Comparison of ENCODE assay signal across 9 mouse cellular contexts in the genomic region with DNA sequence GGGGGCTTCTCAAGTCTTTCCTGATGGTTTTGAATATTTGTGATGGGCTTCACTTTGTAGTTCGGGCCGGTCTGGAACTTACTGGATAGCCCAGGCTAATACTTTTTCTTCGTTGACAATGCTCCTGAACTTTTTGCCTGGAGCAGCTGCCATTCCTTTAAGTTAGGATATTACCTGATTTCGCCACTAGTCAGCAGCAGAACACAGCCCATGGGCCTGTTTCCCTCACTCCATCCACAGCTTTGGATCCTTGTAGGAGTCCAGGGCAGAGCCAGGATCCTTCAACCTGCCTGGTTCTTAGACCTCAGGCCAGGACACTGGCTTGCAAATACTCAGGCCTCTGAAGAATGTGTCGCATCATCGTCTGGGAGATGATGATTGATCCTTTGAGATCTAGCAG.
DNase-seq lines count a peak whose midpoint lies in the region; ATAC-seq lines count a peak whose summit lies in the region.
"Had no signal": no experiment of that assay in that cellular context is flagged by ENCODE, and none has a peak within 500 bp of the region (broad histone marks: within the 10 kb centered on the region; RNA-seq: fewer than 3 reads in every experiment).

No protein-coding gene starts in this region.

- no peak overlapping the region for H3K4me3 ChIP-seq in hindbrain, embryonic 16.5 days (ENCODE audit: low read length)
- H3K4me3 ChIP-seq in midbrain, embryonic 16.5 days (ENCODE audit: low read depth, low read length), result no peak overlapping the region
- H3K4me3 ChIP-seq: limb, embryonic 15.5 days had no signal

- peak; percentile 82; the same call in 1 of the 2 replicates for ATAC-seq in hindbrain, embryonic 16.5 days
- peak; percentile 82 for ATAC-seq in midbrain, embryonic 16.5 days

- H3K9ac ChIP-seq in hindbrain, embryonic 16.5 days (ENCODE audit: low read depth, low read length), result no peak overlapping the region
- no peak overlapping the region for H3K9ac ChIP-seq in midbrain, embryonic 16.5 days (ENCODE audit: low read depth, low read length)
- H3K9ac ChIP-seq: limb, embryonic 15.5 days had no signal

- no peaks in the 10 kb centered on the region for H3K4me1 ChIP-seq in hindbrain, embryonic 16.5 days (ENCODE audit: control insufficient read depth, insufficient read depth, low read depth, low read length)
- H3K4me1 ChIP-seq in midbrain, embryonic 16.5 days (ENCODE audit: control insufficient read depth, insufficient read depth, low read length), result no peaks in the 10 kb centered on the region
- H3K4me1 ChIP-seq: limb, embryonic 15.5 days had no signal

- H3K27me3 ChIP-seq in hindbrain, embryonic 16.5 days (replicated peaks; ENCODE audit: control insufficient read depth, insufficient read depth, low read length), result no peaks in the 10 kb centered on the region
- H3K27me3 ChIP-seq in midbrain, embryonic 16.5 days (ENCODE audit: control insufficient read depth, insufficient read depth, low read depth, low read length), result no peaks in the 10 kb centered on the region
- H3K27me3 ChIP-seq: limb, embryonic 15.5 days had no signal

- no peak overlapping the region for H3K27ac ChIP-seq in hindbrain, embryonic 16.5 days (ENCODE audit: low read depth, low read length)
- H3K27ac ChIP-seq in midbrain, embryonic 16.5 days (ENCODE audit: low read length), result no peak overlapping the region
- H3K27ac ChIP-seq: limb, embryonic 15.5 days had no signal

- no peak overlapping the region for H3K4me2 ChIP-seq in hindbrain, embryonic 16.5 days (ENCODE audit: low read length)
- H3K4me2 ChIP-seq in midbrain, embryonic 16.5 days (ENCODE audit: low read length), result no peak overlapping the region
- H3K4me2 ChIP-seq: limb, embryonic 15.5 days had no signal

- H3K9me3 ChIP-seq in hindbrain, embryonic 16.5 days (ENCODE audit: control insufficient read depth, low read length), result no peaks in the 10 kb centered on the region
- no peaks in the 10 kb centered on the region for H3K9me3 ChIP-seq in midbrain, embryonic 16.5 days (replicated peaks; ENCODE audit: control insufficient read depth, low read length, poor library complexity, severe bottlenecking)
- H3K9me3 ChIP-seq: limb, embryonic 15.5 days had no signal

- WGBS in hindbrain, embryonic 16.5 days, result 38% methylated on average over 6 of the region's 6 CpGs
- 38% methylated on average over 6 of the region's 6 CpGs for WGBS in midbrain, embryonic 16.5 days

- H3K36me3 ChIP-seq in hindbrain, embryonic 16.5 days (ENCODE audit: control insufficient read depth, insufficient read depth, low read length), result no peaks in the 10 kb centered on the region
- H3K36me3 ChIP-seq in midbrain, embryonic 16.5 days (ENCODE audit: control insufficient read depth, insufficient read depth, low read length), result no peaks in the 10 kb centered on the region
- H3K36me3 ChIP-seq: limb, embryonic 15.5 days had no signal

- peak; percentile 39 for DNase-seq in adrenal gland, adult 2 months
- no peak for DNase-seq in adrenal gland, postnatal 4 days (ENCODE audit: low spot score in 2 of 2)
- DNase-seq in kidney, postnatal 14 days, result peak; percentile 35
- DNase-seq in kidney, adult 18-20 months, result no peak
- no peak for DNase-seq in thymus, postnatal 4 days
- no peak for DNase-seq in thymus, postnatal 36 days

Comparison
In these comparisons a context has a peak if more than half of its experiments do, and no peak if none do; other contexts are left out.
1. DNase-seq: peak in adrenal gland, adult 2 months (single experiment) and kidney, postnatal 14 days (single experiment); none in adrenal gland, postnatal 4 days (0 of 2), kidney, adult 18-20 months (single experiment), thymus, postnatal 4 days (single experiment) and thymus, postnatal 36 days (0 of 2).